Mouse (Mus musculus) heart, postnatal 0 days (tissue): ENCODE measurements around the gene Cadm4.

Experiments used
- CTCF ChIP-seq: IDR thresholded peaks from 2 replicates; pipeline ENCODE4 v1.5.1; 2016; ENCODE audit warnings: antibody characterized with exemption, control low read depth, low read depth
- EP300 ChIP-seq: IDR thresholded peaks from 2 replicates; pipeline ENCODE4 v1.6.1; 2016; ENCODE audit warnings: antibody characterized with exemption, low read depth

- TF ChIP-seq CTCF, result no peak
- TF ChIP-seq EP300, result no peak
Measured at GRCm38 (mm10) chr7:24467886-24468285, 13.9 kb upstream of the Cadm4 start.
